Mouse (Mus musculus) ES-E14 (cell line): ENCODE measurements around the gene Ptgis. TPM values are rescaled to one million over a fixed set of nuclear protein-coding genes. Genes with fewer than 3 reads are reported as not detected.

Source experiments
- DNase-seq: peaks from one replicate; pipeline ENCODE4 v3.0.0-alpha.2; 2013; ENCODE audit warnings: low read depth, low spot score
- H3K27ac ChIP-seq: 2 replicates; pipeline ENCODE4 v1.5.1; 2012; ENCODE audit warnings: low read depth, mild to moderate bottlenecking, low read length, moderate library complexity, mixed read lengths; ENCODE audit not compliant: poor library complexity, insufficient read depth, severe bottlenecking
- H3K36me3 ChIP-seq: 2 replicates; pipeline ENCODE4 v1.6.1; 2012; ENCODE audit warnings: mild to moderate bottlenecking, low read length, moderate library complexity, mixed read lengths; ENCODE audit not compliant: control insufficient read depth, poor library complexity, insufficient read depth, severe bottlenecking
- H3K4me1 ChIP-seq, 2 experiments: fragments of 150-350 bp in 1 of 2; sonication (generic) in 1 of 2; 2 replicates each; pipeline ENCODE4 v1.6.1; 2012; ENCODE audit warnings: low read length in 2 of 2, mild to moderate bottlenecking in 1 of 2, mixed read lengths in 1 of 2; ENCODE audit not compliant: control insufficient read depth in 2 of 2, insufficient read depth in 2 of 2, poor library complexity in 1 of 2
- H3K4me3 ChIP-seq, 2 experiments: fragments of 150-350 bp in 1 of 2; sonication (generic) in 1 of 2; 2 replicates each; pipeline ENCODE4 v1.5.1; 2012; ENCODE audit warnings: low read length in 2 of 2, low read depth in 1 of 2, mild to moderate bottlenecking in 1 of 2, mixed read lengths in 1 of 2; ENCODE audit not compliant: insufficient read depth in 1 of 2, poor library complexity in 1 of 2, severe bottlenecking in 1 of 2
- H3K9ac ChIP-seq: 2 replicates; pipeline ENCODE4 v1.6.1; 2012; ENCODE audit warnings: low read depth, mild to moderate bottlenecking, low read length, mixed read lengths; ENCODE audit not compliant: poor library complexity, insufficient read depth, severe bottlenecking
- H3K9me3 ChIP-seq: fragments of 150-350 bp; sonication (generic); 2 replicates; pipeline ENCODE4 v1.6.1; 2012; ENCODE audit warnings: low read depth, mild to moderate bottlenecking, low read length; ENCODE audit not compliant: control insufficient read depth, insufficient read depth
- CHD2 ChIP-seq: IDR thresholded peaks from 2 replicates; pipeline ENCODE4 v1.6.1; 2014; ENCODE audit warnings: mild to moderate bottlenecking, low read depth, low read length, inconsistent platforms
- HCFC1 ChIP-seq: IDR thresholded peaks from 2 replicates; pipeline ENCODE4 v1.6.1; 2012; ENCODE audit warnings: low read length, inconsistent platforms, borderline replicate concordance; ENCODE audit not compliant: insufficient read depth
- MAFK ChIP-seq: IDR thresholded peaks from 2 replicates; pipeline ENCODE4 v1.6.1; 2014; ENCODE audit warnings: mild to moderate bottlenecking, low read depth, low read length, inconsistent platforms; ENCODE audit not compliant: insufficient read depth
- ZC3H11A ChIP-seq: IDR thresholded peaks from 2 replicates; pipeline ENCODE4 v1.6.1; 2012; ENCODE audit warnings: low read depth, mild to moderate bottlenecking, inconsistent platforms, low read length, borderline replicate concordance
- ZNF384 ChIP-seq: IDR thresholded peaks from 2 replicates; pipeline ENCODE4 v1.6.1; 2012; ENCODE audit warnings: low read depth, low read length, inconsistent platforms
- in situ Hi-C, 2 experiments: fragments of 600-800 bp; cut with MboI; formaldehyde crosslinking; loops; one replicate each; pipeline ENCODE4 v1.15.1; 2025; ENCODE audit warnings: low sequenced_read_pairs in 2 of 2, inconsistent platforms in 1 of 2; ENCODE audit not compliant: unreplicated experiment in 2 of 2
- total RNA-seq: library from RNA; depleted of rRNA; stranded (reverse); fragments of 300-350 nt; gene quantifications from 2 replicates; pipeline ENCODE4 v1.2.3, GENCODE M21; 2012

Ptgis gene
- total RNA-seq, 1 experiment, result 16.1 TPM

GRCm38 (mm10) chr2:167186544-167186943 lies 53.9 kb downstream of the Ptgis start:
- Histone ChIP-seq H3K27ac (no peak overlapping the region), H3K9ac (no peak overlapping the region), H3K4me1 (peaks cover 0 to 5% of the 10 kb centered on the region in 2 experiments; a peak in 1 of 4 replicates), H3K9me3 (no peaks in the 10 kb centered on the region), H3K4me3 (no peak overlapping the region), H3K36me3 (no peaks in the 10 kb centered on the region)
- TF ChIP-seq HCFC1 (no peak), ZC3H11A (no peak), MAFK (no peak), CHD2 (no peak), ZNF384 (no peak)
- in situ Hi-C loops, result no loop called here
- no peak for DNase-seq

DNA sequence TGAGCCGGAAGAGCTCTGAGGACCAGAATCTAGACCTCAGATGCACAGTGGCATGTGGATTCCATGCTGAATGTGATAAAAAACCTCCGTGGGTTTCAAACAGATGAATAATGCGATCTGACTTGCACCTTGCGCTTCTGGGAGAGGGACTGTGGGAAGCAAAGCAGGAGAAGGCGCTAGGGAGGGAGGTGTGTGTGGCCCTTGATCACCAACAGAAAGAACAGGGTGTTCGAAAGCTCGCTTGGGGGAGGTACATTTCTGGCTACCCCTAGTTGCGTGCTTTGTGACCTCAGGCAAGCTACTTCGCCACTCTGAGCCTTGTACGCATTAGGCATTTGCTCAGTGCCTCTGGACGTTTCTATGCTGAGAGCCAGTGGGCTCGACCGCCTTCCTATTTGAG lies 54.4 kb downstream of the Ptgis start:
- no peaks in the 10 kb centered on the region for H3K36me3 ChIP-seq
- peaks cover 0 to 5% of the 10 kb centered on the region in 2 experiments; a peak in 1 of 4 replicates for H3K4me1 ChIP-seq
- in situ Hi-C loops, result no loop called here
- H3K27ac ChIP-seq, result no peak overlapping the region
- H3K4me3 ChIP-seq, result no peak overlapping the region
- DNase-seq, result no peak
- H3K9ac ChIP-seq, result no peak overlapping the region
- no peaks in the 10 kb centered on the region for H3K9me3 ChIP-seq
- TF ChIP-seq HCFC1, result no peak
- TF ChIP-seq ZNF384, result no peak
- no peak for TF ChIP-seq ZC3H11A
- no peak for TF ChIP-seq MAFK
- no peak for TF ChIP-seq CHD2

- in situ Hi-C loops, result no loop called here
- Histone ChIP-seq H3K4me1 (peaks cover 0 to 5% of the 10 kb centered on the region in 2 experiments; a peak in 1 of 4 replicates), H3K9me3 (no peaks in the 10 kb centered on the region), H3K36me3 (no peaks in the 10 kb centered on the region), H3K4me3 (no peak overlapping the region), H3K9ac (no peak overlapping the region), H3K27ac (no peak overlapping the region)
- TF ChIP-seq CHD2 (no peak), MAFK (no peak), ZNF384 (no peak), ZC3H11A (no peak), HCFC1 (no peak)
- no peak for DNase-seq
Measured at GRCm38 (mm10) chr2:167185432-167185831, 55.0 kb downstream of the Ptgis start.

DNA sequence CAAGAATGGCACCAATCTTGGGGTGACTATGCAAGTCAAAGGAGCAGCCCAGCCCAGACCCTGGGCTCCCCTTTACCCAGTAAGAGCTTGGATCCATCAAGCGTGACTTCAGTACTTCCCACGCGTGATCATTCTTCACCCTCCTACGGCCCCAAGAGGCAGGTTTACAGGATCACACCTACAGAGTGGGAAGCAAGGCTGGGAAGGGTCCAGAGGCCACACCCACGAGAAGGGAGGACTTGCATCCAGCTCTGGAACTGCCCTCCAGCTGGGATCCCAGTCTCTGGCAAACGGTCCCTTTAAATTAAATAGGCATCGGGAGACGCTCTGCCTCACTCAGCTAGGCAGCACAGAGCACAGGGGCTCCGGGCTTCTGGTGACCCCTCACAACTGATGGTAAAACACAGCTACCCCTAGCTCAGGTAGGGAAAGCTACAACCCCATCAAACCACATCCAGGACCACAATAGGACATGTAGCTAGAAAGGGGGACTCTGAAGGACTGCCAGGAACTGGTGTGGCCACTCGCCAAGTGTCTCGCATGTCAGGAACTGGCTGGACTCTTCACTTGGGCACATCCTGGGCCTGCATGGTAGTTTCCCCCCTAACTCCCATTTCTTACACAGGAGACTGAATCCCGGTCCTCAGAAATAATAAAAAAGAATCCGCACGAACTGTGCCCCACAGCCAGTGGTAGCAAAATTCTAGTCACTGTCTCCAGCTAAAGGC lies 58.6 kb downstream of the Ptgis start:
- Histone ChIP-seq H3K4me3 (no peak overlapping the region), H3K27ac (no peak overlapping the region), H3K4me1 (peaks cover 5 to 8% of the 10 kb centered on the region in 2 experiments), H3K9me3 (no peaks in the 10 kb centered on the region), H3K9ac (no peak overlapping the region), H3K36me3 (no peaks in the 10 kb centered on the region)
- in situ Hi-C loops, result no loop called here
- DNase-seq, result no peak
- TF ChIP-seq HCFC1, result no peak
- TF ChIP-seq CHD2, result no peak
- TF ChIP-seq ZNF384, result no peak
- no peak for TF ChIP-seq ZC3H11A
- no peak for TF ChIP-seq MAFK
